Mouse (Mus musculus) heart, embryonic 16.5 days (tissue): Measurements from ENCODE around the gene Nxpe2. TPM values are rescaled to one million over a fixed set of nuclear protein-coding genes. Genes with fewer than 3 reads are reported as not detected.

Experiments used
- polyA plus RNA-seq: library from polyadenylated mRNA; unstranded; fragments of >200 nt; fragmentation: Nextera tagmentation; extraction: Ambion mirVana; gene quantifications from 2 replicates; pipeline ENCODE4 v1.2.1, GENCODE M21; 2015

Nxpe2 gene
- polyA plus RNA-seq, 1 experiment from 2014 or later = 1.1 TPM

Other genes starting within 250 kb of the Nxpe2 start
- gene Nxpe4, start 191.4 kb downstream of the Nxpe2 start, polyA plus RNA-seq = 4.7 and 5.5 TPM in 2 replicates
- gene Rexo2, start 127.2 kb upstream of the Nxpe2 start, polyA plus RNA-seq = 102 and 108 TPM in 2 replicates
- gene Rbm7, start 141.8 kb upstream of the Nxpe2 start, polyA plus RNA-seq = 80.3 and 89.8 TPM in 2 replicates
- 31.6 and 32.3 TPM in 2 replicates for gene Gm5617, start 142.0 kb upstream of the Nxpe2 start, polyA plus RNA-seq